23 mouse cellular contexts compared by ENCODE assay signal in genomic region chr7:75299245-75299644, GRCm38 (mm10). TPM values are rescaled to one million over a fixed set of nuclear protein-coding genes. Genes with fewer than 3 reads are reported as not detected.
DNase-seq lines count a peak whose midpoint lies in the region; TF ChIP-seq lines count a peak whose summit lies in the region.
"Had no signal": no experiment of that assay in that cellular context is flagged by ENCODE, and none has a peak within 500 bp of the region (broad histone marks: within the 10 kb centered on the region; RNA-seq: fewer than 3 reads in every experiment).

No protein-coding gene starts in this region.

- no peak overlapping the region for H3K4me3 ChIP-seq in heart, adult 2 months
- H3K4me3 ChIP-seq in midbrain, embryonic 10.5 days = no peak overlapping the region
- H3K4me3 ChIP-seq: embryonic facial prominence, embryonic 13.5 days; forebrain, embryonic 13.5 days; gastrocnemius, adult 2 months; heart, embryonic 15.5 days; hindbrain, embryonic 10.5 days; intestine, embryonic 15.5 days; kidney, embryonic 15.5 days had no signal

- no peak for TF ChIP-seq EP300 in heart, adult 2 months (IDR thresholded peaks at IDR 0.05; ENCODE audit: insufficient read depth, low read depth, low read length)

- H3K27ac ChIP-seq in heart, adult 2 months = no peak overlapping the region
- no peak overlapping the region for H3K27ac ChIP-seq in midbrain, embryonic 10.5 days (replicated peaks)
- H3K27ac ChIP-seq: embryonic facial prominence, embryonic 13.5 days; forebrain, embryonic 13.5 days; gastrocnemius, adult 2 months; heart, embryonic 15.5 days; hindbrain, embryonic 10.5 days; hindbrain, embryonic 14.5 days; intestine, embryonic 15.5 days; kidney, embryonic 15.5 days had no signal

- 85% methylated on average over 4 of the region's 4 CpGs for WGBS in heart, adult 2 months
- 86% methylated on average over 4 of the region's 4 CpGs for WGBS in midbrain, embryonic 10.5 days

- intact Hi-C loops in heart, adult 2 months (cut with DNase I) = no loop called here
- intact Hi-C loops in left cerebral cortex, postnatal 36 days (cut with DNase I) = no loop called here

- no peaks in the 10 kb centered on the region for H3K36me3 ChIP-seq in heart, adult 2 months (ENCODE audit: control insufficient read depth, insufficient read depth, low read length)
- no peaks in the 10 kb centered on the region for H3K36me3 ChIP-seq in midbrain, embryonic 10.5 days
- H3K36me3 ChIP-seq: embryonic facial prominence, embryonic 13.5 days; heart, embryonic 15.5 days; hindbrain, embryonic 10.5 days; intestine, embryonic 15.5 days; kidney, embryonic 15.5 days had no signal

- DNase-seq in heart, adult 11 months = peak; percentile 79
- DNase-seq in heart, adult 2 months = no peak
- peak; percentile 92 for DNase-seq in cerebellum, adult 11-12 months
- peak; percentile 94 for DNase-seq in cerebellum, adult 9-10 months
- peak; percentile 83 to 87 for DNase-seq in cerebellum, postnatal 25 days
- DNase-seq in midbrain, embryonic 10.5 days (ENCODE audit: low spot score) = no peak
- no peak for DNase-seq in left cerebral cortex, postnatal 36 days (ENCODE audit: low spot score in 2 of 2)
- no peak for DNase-seq in frontal cortex, postnatal 25 days (ENCODE audit: low spot score in 2 of 2)
- DNase-seq: adrenal gland, adult 8-10 months; forebrain, postnatal 0 days; gastrocnemius, adult 2 months; gastrocnemius, postnatal 25 days; heart, postnatal 14 days; kidney, adult 18-20 months had no signal

- no peak overlapping the region for H3K9ac ChIP-seq in heart, adult 2 months (ENCODE audit: low read depth, low read length)
- H3K9ac ChIP-seq: embryonic facial prominence, embryonic 13.5 days; forebrain, embryonic 13.5 days; forebrain, postnatal 0 days; heart, embryonic 15.5 days; hindbrain, embryonic 14.5 days; intestine, embryonic 15.5 days; kidney, embryonic 15.5 days had no signal

- no peaks in the 10 kb centered on the region for H3K9me3 ChIP-seq in midbrain, embryonic 10.5 days (replicated peaks)
- H3K9me3 ChIP-seq: embryonic facial prominence, embryonic 13.5 days; forebrain, embryonic 13.5 days; heart, embryonic 15.5 days; hindbrain, embryonic 10.5 days; intestine, embryonic 15.5 days; kidney, embryonic 15.5 days had no signal

- no peak for TF ChIP-seq POLR2A in heart, adult 2 months (IDR thresholded peaks at IDR 0.05; ENCODE audit: insufficient read depth, low read depth, low read length)

- H3K4me1 ChIP-seq in heart, adult 2 months (ENCODE audit: control insufficient read depth, insufficient read depth, low read length) = no peaks in the 10 kb centered on the region
- H3K4me1 ChIP-seq in midbrain, embryonic 10.5 days = peaks cover 29% of the 10 kb centered on the region
- H3K4me1 ChIP-seq: embryonic facial prominence, embryonic 13.5 days; heart, embryonic 15.5 days; intestine, embryonic 15.5 days had no signal

- no peaks in the 10 kb centered on the region for H3K79me2 ChIP-seq in heart, adult 2 months (replicated peaks; ENCODE audit: control insufficient read depth, insufficient read depth, low read length)

- no peak for TF ChIP-seq CTCF in heart, adult 2 months (IDR thresholded peaks at IDR 0.05)

- H3K27me3 ChIP-seq in heart, adult 2 months (ENCODE audit: control insufficient read depth, insufficient read depth, low read length) = no peaks in the 10 kb centered on the region
- H3K27me3 ChIP-seq in midbrain, embryonic 10.5 days (ENCODE audit: low read depth, poor library complexity, severe bottlenecking) = peaks cover 78% of the 10 kb centered on the region
- H3K27me3 ChIP-seq: CH12.LX; embryonic facial prominence, embryonic 13.5 days; intestine, embryonic 15.5 days; kidney, embryonic 15.5 days had no signal

RNA-seq across cellular contexts. Expression of gene Sv2b, which starts 9.8 kb away (rescaled TPM):
- under 1 TPM; 0.43 to 0.47 TPM for total RNA-seq in heart, adult 2 months (2021)
- 0.23 TPM in 2 replicates for polyA plus RNA-seq in heart, adult 2 months (2012; rRNA removed)
- polyA plus RNA-seq in midbrain, embryonic 10.5 days (2016; fragmentation: Nextera tagmentation; extraction: Ambion mirVana) = 1.6 and 2.4 TPM in 2 replicates
- total RNA-seq in left cerebral cortex, postnatal 36 days (2021) = 100 to 1,000 TPM; 371 to 401 TPM
- total RNA-seq: CH12.LX; granulocyte monocyte progenitor cell, adult 5-6 weeks had no signal

Comparison
In these comparisons a context has a peak if more than half of its experiments do, and no peak if none do; other contexts are left out.
1. DNase-seq: peak in heart, adult 11 months (single experiment), cerebellum, adult 11-12 months (single experiment), cerebellum, adult 9-10 months (single experiment) and cerebellum, postnatal 25 days (2 of 2); none in heart, adult 2 months (0 of 2), midbrain, embryonic 10.5 days (single experiment), left cerebral cortex, postnatal 36 days (0 of 2) and frontal cortex, postnatal 25 days (0 of 2).
2. RNA of gene Sv2b, which starts 9.8 kb away (total RNA-seq): 371 to 401 TPM in left cerebral cortex, postnatal 36 days; 0.43 to 0.47 TPM in heart, adult 2 months; every median in the first group is over 100 times any median in the second.